Mouse (Mus musculus) heart, embryonic 16.5 days (tissue): ENCODE data around the gene 9330182L06Rik. TPM values are rescaled to one million over a fixed set of nuclear protein-coding genes. Genes with fewer than 3 reads are reported as not detected.

Source experiments
- ATAC-seq: fragments of 200-750 bp; cut with Nextera tagmentation; replicated peaks from 2 replicates; pipeline ENCODE4 v1.8.0; 2017; ENCODE audit warnings: moderate number of reproducible peaks; ENCODE audit not compliant: insufficient read depth, low FRiP score; ENCODE audit errors: extremely low read depth
- H3K27ac ChIP-seq: fragments of 300-500 bp; sonication (generic); 2 replicates; pipeline ENCODE4 v1.5.1; 2014; ENCODE audit warnings: mild to moderate bottlenecking, low read length, control low read depth, moderate library complexity
- H3K27me3 ChIP-seq: fragments of 300-500 bp; sonication (generic); 2 replicates; pipeline ENCODE4 v1.6.1; 2014; ENCODE audit warnings: low read length, mixed read lengths; ENCODE audit not compliant: control insufficient read depth, insufficient read depth
- H3K36me3 ChIP-seq: fragments of 300-500 bp; sonication (generic); 2 replicates; pipeline ENCODE4 v1.6.1; 2014; ENCODE audit not compliant: control insufficient read depth, insufficient read depth
- H3K4me1 ChIP-seq: fragments of 300-500 bp; sonication (generic); 2 replicates; pipeline ENCODE4 v1.6.1; 2014; ENCODE audit warnings: low read length, mixed read lengths; ENCODE audit not compliant: control insufficient read depth, insufficient read depth
- H3K4me2 ChIP-seq: fragments of 300-500 bp; sonication (generic); 2 replicates; pipeline ENCODE4 v1.6.1; 2014; ENCODE audit warnings: low read depth, mild to moderate bottlenecking, control low read depth, low read length
- H3K4me3 ChIP-seq: fragments of 300-500 bp; sonication (generic); 2 replicates; pipeline ENCODE4 v1.5.1; 2014; ENCODE audit warnings: mild to moderate bottlenecking, control low read depth, low read length
- H3K9ac ChIP-seq: fragments of 300-500 bp; sonication (generic); 2 replicates; pipeline ENCODE4 v1.6.1; 2014; ENCODE audit warnings: low read length, control low read depth
- H3K9me3 ChIP-seq: fragments of 300-500 bp; sonication (generic); replicated peaks from 2 replicates; pipeline ENCODE4 v1.6.1; 2016; ENCODE audit warnings: low read length; ENCODE audit not compliant: control insufficient read depth
- WGBS: fragments of 180-500 bp; shearing (Covaris S2); extraction: QIAGEN DNeasy Blood & Tissue Kit; methylation state at CpG from one replicate; pipeline ENCODE4 v1.1.7; 2014; 5-methylcytosine and 5-hydroxymethylcytosine counted together
- polyA plus RNA-seq: library from polyadenylated mRNA; unstranded; fragments of >200 nt; fragmentation: Nextera tagmentation; extraction: Ambion mirVana; gene quantifications from 2 replicates; pipeline ENCODE4 v1.2.1, GENCODE M21; 2015

The 9330182L06Rik gene
- polyA plus RNA-seq, 1 experiment from 2014 or later, result 1.1 TPM

GRCm38 (mm10) chr5:9448931-9449330 lies 183.0 kb downstream of the 9330182L06Rik start:
- Histone ChIP-seq H3K27me3 (no peaks in the 10 kb centered on the region), H3K9me3 (no peaks in the 10 kb centered on the region), H3K4me2 (no peak overlapping the region), H3K27ac (no peak overlapping the region), H3K9ac (no peak overlapping the region), H3K4me1 (no peaks in the 10 kb centered on the region), H3K4me3 (no peak overlapping the region), H3K36me3 (no peaks in the 10 kb centered on the region)
- WGBS, result 72% methylated on average over 6 of the region's 6 CpGs
- no peak for ATAC-seq

GRCm38 (mm10) chr5:9449570-9449969 lies 183.7 kb downstream of the 9330182L06Rik start:
- no peak overlapping the region for H3K9ac ChIP-seq
- no peaks in the 10 kb centered on the region for H3K4me1 ChIP-seq
- ATAC-seq, result no peak
- no peak overlapping the region for H3K4me3 ChIP-seq
- no peaks in the 10 kb centered on the region for H3K36me3 ChIP-seq
- no peak overlapping the region for H3K27ac ChIP-seq
- no peaks in the 10 kb centered on the region for H3K9me3 ChIP-seq
- no peak overlapping the region for H3K4me2 ChIP-seq
- WGBS, result 69% methylated on average over 5 of the region's 5 CpGs
- no peaks in the 10 kb centered on the region for H3K27me3 ChIP-seq

GRCm38 (mm10) chr5:9453298-9453697 lies 187.4 kb downstream of the 9330182L06Rik start:
- no peak for ATAC-seq

GRCm38 (mm10) chr5:9477587-9477986 lies 211.7 kb downstream of the 9330182L06Rik start:
- H3K9ac ChIP-seq, result no peak overlapping the region
- no peak overlapping the region for H3K4me3 ChIP-seq
- H3K4me2 ChIP-seq, result no peak overlapping the region
- no peak overlapping the region for H3K27ac ChIP-seq
- no peaks in the 10 kb centered on the region for H3K36me3 ChIP-seq
- no peaks in the 10 kb centered on the region for H3K27me3 ChIP-seq
- no peaks in the 10 kb centered on the region for H3K4me1 ChIP-seq
- no peaks in the 10 kb centered on the region for H3K9me3 ChIP-seq
- WGBS, result 66% methylated on average over 3 of the region's 3 CpGs
- no peak for ATAC-seq

More at GRCm38 (mm10) chr5:9453298-9453697, 187.4 kb downstream of the 9330182L06Rik start:
- Histone ChIP-seq H3K4me1 (no peaks in the 10 kb centered on the region), H3K9me3 (no peaks in the 10 kb centered on the region), H3K36me3 (no peaks in the 10 kb centered on the region), H3K4me2 (no peak overlapping the region), H3K27ac (no peak overlapping the region), H3K9ac (no peak overlapping the region), H3K4me3 (no peak overlapping the region), H3K27me3 (no peaks in the 10 kb centered on the region)
- 83% methylated on average over 2 of the region's 2 CpGs for WGBS

- Histone ChIP-seq H3K4me1 (no peaks in the 10 kb centered on the region), H3K27me3 (no peaks in the 10 kb centered on the region), H3K9me3 (no peaks in the 10 kb centered on the region), H3K27ac (no peak overlapping the region), H3K4me2 (no peak overlapping the region), H3K4me3 (no peak overlapping the region), H3K9ac (no peak overlapping the region), H3K36me3 (no peaks in the 10 kb centered on the region)
- WGBS, result 23% methylated on average over 5 of the region's 5 CpGs
- no peak for ATAC-seq
These were observed 229.5 kb downstream of the 9330182L06Rik start for GRCm38 (mm10) chr5:9495456-9495855.

GRCm38 (mm10) chr5:9497235-9497634 lies 231.3 kb downstream of the 9330182L06Rik start:
- H3K9ac ChIP-seq, result no peak overlapping the region
- no peak overlapping the region for H3K4me3 ChIP-seq
- no peaks in the 10 kb centered on the region for H3K4me1 ChIP-seq
- H3K4me2 ChIP-seq, result no peak overlapping the region
- H3K27me3 ChIP-seq, result no peaks in the 10 kb centered on the region
- no peaks in the 10 kb centered on the region for H3K36me3 ChIP-seq
- ATAC-seq, result no peak
- H3K9me3 ChIP-seq, result no peaks in the 10 kb centered on the region
- no peak overlapping the region for H3K27ac ChIP-seq
- WGBS, result 70% methylated on average over 4 of the region's 4 CpGs

GRCm38 (mm10) chr5:9511027-9511426 lies 245.1 kb downstream of the 9330182L06Rik start:
- 88% methylated on average over 1 of the region's 1 CpGs for WGBS
- no peak for ATAC-seq
- Histone ChIP-seq H3K9ac (no peak overlapping the region), H3K9me3 (no peaks in the 10 kb centered on the region), H3K4me3 (no peak overlapping the region), H3K4me1 (no peaks in the 10 kb centered on the region), H3K4me2 (no peak overlapping the region), H3K27ac (no peak overlapping the region), H3K27me3 (no peaks in the 10 kb centered on the region), H3K36me3 (no peaks in the 10 kb centered on the region)

- Histone ChIP-seq H3K4me1 (no peaks in the 10 kb centered on the region), H3K27ac (no peak overlapping the region), H3K27me3 (no peaks in the 10 kb centered on the region), H3K9me3 (no peaks in the 10 kb centered on the region), H3K36me3 (no peaks in the 10 kb centered on the region), H3K4me3 (no peak overlapping the region), H3K9ac (no peak overlapping the region), H3K4me2 (no peak overlapping the region)
- WGBS, result 70% methylated on average over 4 of the region's 4 CpGs
- ATAC-seq, result no peak
These were observed 259.6 kb downstream of the 9330182L06Rik start for GRCm38 (mm10) chr5:9525507-9525906.
